Mouse (Mus musculus): Measurements from ENCODE around the gene Ak5. TPM values are rescaled to one million over a fixed set of nuclear protein-coding genes. Genes with fewer than 3 reads are reported as not detected.
A peak's percentile ranks its signal among the peaks of the same experiment; 100 is the strongest.

Ak5 gene
- polyA plus RNA-seq, 1 experiment from 2014 or later = 13.7 TPM

- ATAC-seq (replicated peaks) = no peak
- Histone ChIP-seq H3K9me3 (no peaks in the 10 kb centered on the region), H3K36me3 (replicated peaks) (no peaks in the 10 kb centered on the region), H3K4me1 (peaks cover 16% of the 10 kb centered on the region), H3K9ac (no peak overlapping the region), H3K4me2 (no peak overlapping the region), H3K4me3 (no peak overlapping the region), H3K27ac (no peak overlapping the region), H3K27me3 (replicated peaks) (no peaks in the 10 kb centered on the region)
- WGBS = 67% methylated on average over 7 of the region's 7 CpGs
Observed at GRCm38 (mm10) chr3:152497084-152497483, 171.1 kb downstream of the Ak5 start.

GRCm38 (mm10) chr3:152495415-152495898 is 172.7 kb downstream of the Ak5 start:
- Histone ChIP-seq H3K36me3 (replicated peaks) (no peaks in the 10 kb centered on the region), H3K9me3 (no peaks in the 10 kb centered on the region), H3K9ac (no peak overlapping the region), H3K4me2 (no peak overlapping the region), H3K4me3 (no peak overlapping the region), H3K4me1 (peaks cover 16% of the 10 kb centered on the region), H3K27ac (peak overlapping the region; percentile 61), H3K27me3 (replicated peaks) (no peaks in the 10 kb centered on the region)
- 48% methylated on average over 8 of the region's 8 CpGs for WGBS
- ATAC-seq (replicated peaks) = peak; percentile 84

- Histone ChIP-seq H3K27ac (peak overlapping the region; percentile 56), H3K4me3 (no peak overlapping the region), H3K4me2 (no peak overlapping the region), H3K9ac (no peak overlapping the region), H3K4me1 (peaks cover 16% of the 10 kb centered on the region), H3K27me3 (replicated peaks) (no peaks in the 10 kb centered on the region), H3K36me3 (replicated peaks) (no peaks in the 10 kb centered on the region), H3K9me3 (no peaks in the 10 kb centered on the region)
- 54% methylated on average over 12 of the region's 12 CpGs for WGBS
- peak; percentile 38 for ATAC-seq (replicated peaks)
Observed at GRCm38 (mm10) chr3:152494667-152495360, 173.3 kb downstream of the Ak5 start.

- Histone ChIP-seq H3K9me3 (no peaks in the 10 kb centered on the region), H3K4me1 (peaks cover 16% of the 10 kb centered on the region), H3K36me3 (replicated peaks) (no peaks in the 10 kb centered on the region), H3K27ac (no peak overlapping the region), H3K9ac (no peak overlapping the region), H3K4me3 (no peak overlapping the region), H3K27me3 (replicated peaks) (no peaks in the 10 kb centered on the region), H3K4me2 (no peak overlapping the region)
- no peak for ATAC-seq (replicated peaks)
- WGBS = 51% methylated on average over 2 of the region's 2 CpGs
Observed at GRCm38 (mm10) chr3:152493813-152494212, 174.3 kb downstream of the Ak5 start.

- H3K9me3 ChIP-seq = no peaks in the 10 kb centered on the region
- no peak overlapping the region for H3K9ac ChIP-seq
- no peak overlapping the region for H3K27ac ChIP-seq
- ATAC-seq (replicated peaks) = no peak
- H3K4me1 ChIP-seq = peaks cover 16% of the 10 kb centered on the region
- H3K4me2 ChIP-seq = no peak overlapping the region
- H3K4me3 ChIP-seq = no peak overlapping the region
- H3K36me3 ChIP-seq (replicated peaks) = no peaks in the 10 kb centered on the region
- H3K27me3 ChIP-seq (replicated peaks) = no peaks in the 10 kb centered on the region
- WGBS = 88% methylated on average over 6 of the region's 6 CpGs
Observed at GRCm38 (mm10) chr3:152492241-152492640, 175.9 kb downstream of the Ak5 start.

GRCm38 (mm10) chr3:152490423-152490822 is 177.7 kb downstream of the Ak5 start:
- H3K27me3 ChIP-seq (replicated peaks) = no peaks in the 10 kb centered on the region
- no peak overlapping the region for H3K4me2 ChIP-seq
- no peak overlapping the region for H3K9ac ChIP-seq
- 92% methylated on average over 5 of the region's 5 CpGs for WGBS
- no peaks in the 10 kb centered on the region for H3K36me3 ChIP-seq (replicated peaks)
- H3K27ac ChIP-seq = no peak overlapping the region
- no peak for ATAC-seq (replicated peaks)
- no peaks in the 10 kb centered on the region for H3K9me3 ChIP-seq
- peaks cover 9% of the 10 kb centered on the region for H3K4me1 ChIP-seq
- no peak overlapping the region for H3K4me3 ChIP-seq

GRCm38 (mm10) chr3:152488964-152489363 is 179.2 kb downstream of the Ak5 start:
- no peak overlapping the region for H3K27ac ChIP-seq
- 91% methylated on average over 4 of the region's 4 CpGs for WGBS
- H3K9ac ChIP-seq = no peak overlapping the region
- no peaks in the 10 kb centered on the region for H3K36me3 ChIP-seq (replicated peaks)
- H3K9me3 ChIP-seq = no peaks in the 10 kb centered on the region
- ATAC-seq (replicated peaks) = no peak
- H3K4me2 ChIP-seq = no peak overlapping the region
- no peak overlapping the region for H3K4me3 ChIP-seq
- H3K27me3 ChIP-seq (replicated peaks) = no peaks in the 10 kb centered on the region
- H3K4me1 ChIP-seq = peaks cover 1% of the 10 kb centered on the region

- no peak overlapping the region for H3K4me2 ChIP-seq
- H3K27me3 ChIP-seq (replicated peaks) = no peaks in the 10 kb centered on the region
- WGBS = 53% methylated on average over 6 of the region's 6 CpGs
- H3K4me3 ChIP-seq = no peak overlapping the region
- H3K9ac ChIP-seq = no peak overlapping the region
- peak overlapping the region; percentile 51; the same call in 1 of the 2 replicates for H3K27ac ChIP-seq
- ATAC-seq (replicated peaks) = peak; percentile 53; the same call in 1 of the 2 replicates
- H3K4me1 ChIP-seq = peaks cover 6% of the 10 kb centered on the region
- H3K36me3 ChIP-seq (replicated peaks) = no peaks in the 10 kb centered on the region
- no peaks in the 10 kb centered on the region for H3K9me3 ChIP-seq
Observed at GRCm38 (mm10) chr3:152484206-152484605, 184.0 kb downstream of the Ak5 start.

GRCm38 (mm10) chr3:152483800-152484199 is 184.4 kb downstream of the Ak5 start:
- H3K9ac ChIP-seq = no peak overlapping the region
- 50% methylated on average over 7 of the region's 7 CpGs for WGBS
- no peaks in the 10 kb centered on the region for H3K27me3 ChIP-seq (replicated peaks)
- H3K4me1 ChIP-seq = peaks cover 6% of the 10 kb centered on the region
- H3K36me3 ChIP-seq (replicated peaks) = no peaks in the 10 kb centered on the region
- H3K4me3 ChIP-seq = no peak overlapping the region
- no peak overlapping the region for H3K4me2 ChIP-seq
- no peaks in the 10 kb centered on the region for H3K9me3 ChIP-seq
- peak overlapping the region; percentile 51 for H3K27ac ChIP-seq
- ATAC-seq (replicated peaks) = no peak

- ATAC-seq (replicated peaks) = no peak
- Histone ChIP-seq H3K4me1 (peaks cover 17% of the 10 kb centered on the region), H3K9me3 (no peaks in the 10 kb centered on the region), H3K4me3 (no peak overlapping the region), H3K36me3 (replicated peaks) (no peaks in the 10 kb centered on the region), H3K9ac (no peak overlapping the region), H3K27me3 (replicated peaks) (0 out of 2 replicates have a peak, but pooled peaks cover 6% of the 10 kb centered on the region), H3K27ac (no peak overlapping the region), H3K4me2 (no peak overlapping the region)
- 78% methylated on average over 8 of the region's 8 CpGs for WGBS
Observed at GRCm38 (mm10) chr3:152482182-152482581, 186.0 kb downstream of the Ak5 start.

- 98% methylated on average over 6 of the region's 6 CpGs for WGBS
- H3K27ac ChIP-seq = no peak overlapping the region
- H3K9me3 ChIP-seq = no peaks in the 10 kb centered on the region
- no peak overlapping the region for H3K4me2 ChIP-seq
- no peaks in the 10 kb centered on the region for H3K36me3 ChIP-seq (replicated peaks)
- no peak for ATAC-seq (replicated peaks)
- no peak overlapping the region for H3K4me3 ChIP-seq
- no peak overlapping the region for H3K9ac ChIP-seq
- H3K27me3 ChIP-seq (replicated peaks) = 0 out of 2 replicates have a peak, but pooled peaks cover 7% of the 10 kb centered on the region
- peaks cover 17% of the 10 kb centered on the region for H3K4me1 ChIP-seq
Observed at GRCm38 (mm10) chr3:152480336-152480735, 187.8 kb downstream of the Ak5 start.

- ATAC-seq (replicated peaks) = peak; percentile 67
- H3K9me3 ChIP-seq = no peaks in the 10 kb centered on the region
- H3K9ac ChIP-seq = no peak overlapping the region
- H3K36me3 ChIP-seq (replicated peaks) = no peaks in the 10 kb centered on the region
- peaks cover 15% of the 10 kb centered on the region for H3K4me1 ChIP-seq
- H3K27ac ChIP-seq = no peak overlapping the region
- peak overlapping the region; percentile 26 for H3K4me3 ChIP-seq
- H3K4me2 ChIP-seq = peak overlapping the region; percentile 47
- 3% methylated on average over 13 of the region's 16 CpGs for WGBS
- 0 out of 2 replicates have a peak, but pooled peaks cover 7% of the 10 kb centered on the region for H3K27me3 ChIP-seq (replicated peaks)
Observed at GRCm38 (mm10) chr3:152478599-152479435, 189.3 kb downstream of the Ak5 start.
